Comparison of ENCODE assay signal across 10 mouse cellular contexts in the genomic region with DNA sequence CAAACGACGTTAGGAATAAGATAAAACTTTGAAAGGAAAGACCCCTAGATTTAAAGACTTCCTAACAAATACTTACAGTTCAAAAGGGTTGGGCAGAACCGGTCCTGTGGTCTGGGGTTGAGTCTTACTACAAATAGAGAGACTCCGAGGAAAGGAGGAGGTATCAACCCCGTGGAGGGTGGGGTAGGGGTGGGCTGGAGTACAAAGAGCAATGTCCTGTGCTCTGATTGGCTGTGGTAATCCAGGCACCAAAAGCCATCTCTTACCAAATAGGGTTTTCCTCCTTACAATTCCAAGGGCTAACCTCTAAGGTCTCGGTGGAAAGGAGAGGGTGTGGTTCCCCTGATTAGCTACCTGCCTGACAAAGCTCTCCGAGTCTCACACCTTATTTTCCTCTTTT. TPM values are rescaled to one million over a fixed set of nuclear protein-coding genes. Genes with fewer than 3 reads are reported as not detected.
DNase-seq lines count a peak whose midpoint lies in the region; ATAC-seq and TF ChIP-seq lines count a peak whose summit lies in the region.
"Had no signal": no experiment of that assay in that cellular context is flagged by ENCODE, and none has a peak within 500 bp of the region (broad histone marks: within the 10 kb centered on the region; RNA-seq: fewer than 3 reads in every experiment).

TSS of gene Plac8 (minus strand) at position 177 of the 400 bp plus-strand sequence.

- H3K36me3 ChIP-seq in kidney, embryonic 16.5 days (ENCODE audit: insufficient read depth, low read length) = no peaks in the 10 kb centered on the region
- H3K36me3 ChIP-seq in MEL (ENCODE audit: control insufficient read depth in 1 of 2, insufficient read depth in 2 of 2, low read length in 2 of 2) = peaks cover 0 to 22% of the 10 kb centered on the region in 2 experiments; a peak in 2 of 4 replicates
- H3K36me3 ChIP-seq in hindbrain, postnatal 0 days (ENCODE audit: insufficient read depth, low read length) = no peaks in the 10 kb centered on the region
- H3K36me3 ChIP-seq: hindbrain, embryonic 15.5 days had no signal

- H3K4me3 ChIP-seq in kidney, embryonic 16.5 days (ENCODE audit: low read length) = peak within 1 kb of the TSS; percentile 31
- no peak within 1 kb of the TSS; a peak in 1 of 4 replicates for H3K4me3 ChIP-seq in MEL (ENCODE audit: control insufficient read depth in 1 of 2, insufficient read depth in 1 of 2, low read depth in 2 of 2, low read length in 2 of 2)
- no peak within 1 kb of the TSS for H3K4me3 ChIP-seq in hindbrain, postnatal 0 days (ENCODE audit: low read length)
- H3K4me3 ChIP-seq: hindbrain, embryonic 15.5 days had no signal

- no peak for ATAC-seq in kidney, embryonic 16.5 days (ENCODE audit: low FRiP score, low TSS enrichment)
- peak; percentile 57 to 72 for ATAC-seq in hematopoietic stem cell, adult 5-6 weeks (replicated peaks in 1 of 2; ENCODE audit: insufficient read depth in 1 of 2, low FRiP score in 2 of 2, low TSS enrichment in 1 of 2, low read depth in 1 of 2, poor library complexity in 2 of 2, severe bottlenecking in 2 of 2)
- peak; percentile 66 for ATAC-seq in megakaryocyte progenitor cell, adult 5-6 weeks (replicated peaks; ENCODE audit: poor library complexity)
- ATAC-seq in hindbrain, postnatal 0 days = no peak

- H3K27ac ChIP-seq in kidney, embryonic 16.5 days (ENCODE audit: low read length) = peak within 1 kb of the TSS; percentile 73
- no peak within 1 kb of the TSS for H3K27ac ChIP-seq in MEL (ENCODE audit: control insufficient read depth, low read depth, low read length)
- H3K27ac ChIP-seq in hindbrain, postnatal 0 days = no peak within 1 kb of the TSS
- H3K27ac ChIP-seq: hindbrain, embryonic 15.5 days had no signal

- H3K4me2 ChIP-seq in kidney, embryonic 16.5 days (replicated peaks; ENCODE audit: low read depth, low read length) = peak within 1 kb of the TSS; percentile 48
- no peak within 1 kb of the TSS for H3K4me2 ChIP-seq in hindbrain, postnatal 0 days (ENCODE audit: low read depth, low read length)
- H3K4me2 ChIP-seq: hindbrain, embryonic 15.5 days had no signal

- 28% methylated on average over 7 of the region's 7 CpGs for WGBS in kidney, embryonic 16.5 days
- WGBS in hindbrain, postnatal 0 days = 44% methylated on average over 7 of the region's 7 CpGs

- H3K27me3 ChIP-seq in kidney, embryonic 16.5 days (ENCODE audit: insufficient read depth, low read length) = no peaks in the 10 kb centered on the region
- no peaks in the 10 kb centered on the region for H3K27me3 ChIP-seq in MEL (ENCODE audit: control insufficient read depth in 1 of 2, insufficient read depth in 2 of 2, low read length in 2 of 2)
- no peaks in the 10 kb centered on the region for H3K27me3 ChIP-seq in hindbrain, postnatal 0 days (ENCODE audit: insufficient read depth, low read length)
- H3K27me3 ChIP-seq: hindbrain, embryonic 15.5 days had no signal

- TF ChIP-seq EP300 in MEL (IDR thresholded peaks at IDR 0.05; ENCODE audit: low read depth in 1 of 2, low read length in 2 of 2) = no peak

- TF ChIP-seq POLR2A in MEL (IDR thresholded peaks at IDR 0.05; ENCODE audit: control insufficient read depth in 1 of 2, insufficient read depth in 1 of 2, low read depth in 1 of 2, low read length in 2 of 2, poor library complexity in 1 of 2) = no peak

- 0 out of 2 replicates have a peak within 1 kb of the TSS, but pooled peaks have one; percentile 13 for H3K9ac ChIP-seq in kidney, embryonic 16.5 days (replicated peaks; ENCODE audit: low read length)
- H3K9ac ChIP-seq in MEL (ENCODE audit: control insufficient read depth, low read depth, low read length, poor library complexity, severe bottlenecking) = peak within 1 kb of the TSS; percentile 69
- H3K9ac ChIP-seq in hindbrain, postnatal 0 days (replicated peaks; ENCODE audit: low read length) = no peak within 1 kb of the TSS
- H3K9ac ChIP-seq: hindbrain, embryonic 15.5 days had no signal

- no peak for TF ChIP-seq RAD21 in MEL (IDR thresholded peaks at IDR 0.05; ENCODE audit: low read depth, low read length)

- DNase-seq in kidney, adult 11 months = no peak
- DNase-seq in MEL (ENCODE audit: low read depth, low spot score) = no peak
- DNase-seq in hindbrain, postnatal 0 days (ENCODE audit: low spot score) = no peak
- DNase-seq in frontal cortex, adult 2 months (ENCODE audit: extremely low spot score in 1 of 2, low spot score in 1 of 2) = no peak
- DNase-seq in spleen, adult 12 weeks (ENCODE audit: low spot score) = no peak
- DNase-seq: cerebellum, adult 18-20 months had no signal

- no peak for TF ChIP-seq CTCF in MEL (IDR thresholded peaks at IDR 0.05 in 2 of 3, conservative IDR thresholded peaks at IDR 0.05 in 1 of 3; ENCODE audit: control insufficient read depth in 1 of 3, insufficient read depth in 1 of 3, low read depth in 2 of 3, low read length in 3 of 3, poor library complexity in 1 of 3, severe bottlenecking in 1 of 3)
- TF ChIP-seq CTCF in hindbrain, postnatal 0 days (IDR thresholded peaks at IDR 0.05; ENCODE audit: low read depth) = no peak

- H3K9me3 ChIP-seq in kidney, embryonic 16.5 days (ENCODE audit: low read length) = no peaks in the 10 kb centered on the region
- H3K9me3 ChIP-seq in MEL (replicated peaks; ENCODE audit: insufficient read depth, low read length) = no peaks in the 10 kb centered on the region
- no peaks in the 10 kb centered on the region for H3K9me3 ChIP-seq in hindbrain, postnatal 0 days (ENCODE audit: low read length)
- H3K9me3 ChIP-seq: hindbrain, embryonic 15.5 days had no signal

- H3K79me2 ChIP-seq in MEL (ENCODE audit: control insufficient read depth, insufficient read depth, low read length, poor library complexity) = no peaks in the 10 kb centered on the region

- H3K4me1 ChIP-seq in kidney, embryonic 16.5 days (ENCODE audit: insufficient read depth, low read length) = peaks cover 32% of the 10 kb centered on the region
- H3K4me1 ChIP-seq in MEL (ENCODE audit: control insufficient read depth in 1 of 2, insufficient read depth in 2 of 2, low read length in 2 of 2) = peaks cover 5 to 15% of the 10 kb centered on the region in 2 experiments
- no peaks in the 10 kb centered on the region for H3K4me1 ChIP-seq in hindbrain, postnatal 0 days (ENCODE audit: insufficient read depth, low read length)
- H3K4me1 ChIP-seq: hindbrain, embryonic 15.5 days had no signal

TF ChIP-seq in MEL, 35 proteins besides CTCF, POLR2A, EP300 and RAD21:
- TF ChIP-seq BHLHE40 (IDR thresholded peaks at IDR 0.05; ENCODE audit: borderline replicate concordance, low read depth, low read length) (no peak), SIN3A (IDR thresholded peaks at IDR 0.05; ENCODE audit: low read length) (no peak), HCFC1 (IDR thresholded peaks at IDR 0.05; ENCODE audit: low read depth, low read length) (no peak), NELFE (IDR thresholded peaks at IDR 0.05; ENCODE audit: low read depth, low read length) (no peak), GATA1 (IDR thresholded peaks at IDR 0.05; ENCODE audit: low read depth, low read length) (no peak), MYC (IDR thresholded peaks at IDR 0.05; ENCODE audit: low read depth, low read length) (no peak), ELF1 (IDR thresholded peaks at IDR 0.05; ENCODE audit: low read depth, low read length) (no peak), JUND (IDR thresholded peaks at IDR 0.05; ENCODE audit: low read depth, low read length) (no peak), POLR2AphosphoS2 (IDR thresholded peaks at IDR 0.05; ENCODE audit: low read length) (no peak), TAL1 (IDR thresholded peaks at IDR 0.05; ENCODE audit: low read length) (no peak), UBTF (IDR thresholded peaks at IDR 0.05; ENCODE audit: borderline replicate concordance, insufficient read depth, low read depth, low read length) (no peak), MYB (IDR thresholded peaks at IDR 0.05; ENCODE audit: low read depth, low read length) (no peak), TBP (IDR thresholded peaks at IDR 0.05; ENCODE audit: low read depth, low read length) (no peak), USF2 (IDR thresholded peaks at IDR 0.05; ENCODE audit: borderline replicate concordance in 1 of 2, insufficient read depth in 1 of 2, low read depth in 1 of 2, low read length in 2 of 2) (no peak)

RNA-seq across cellular contexts. Expression of gene Plac8, which starts in this region (rescaled TPM):
- 87.7 and 91.5 TPM in 2 replicates for polyA plus RNA-seq in kidney, embryonic 16.5 days (2015; fragmentation: Nextera tagmentation; extraction: Ambion mirVana)
- 4.9 and 7.1 TPM in 2 replicates for total RNA-seq in MEL (2012; rRNA removed)
- polyA plus RNA-seq in MEL (2012; ENCODE audit: insufficient read depth in 1 of 2, insufficient read length in 2 of 2, low read depth in 1 of 2, low replicate concordance in 2 of 2, missing spikeins in 1 of 2) = 10 to 100 TPM in 1 of 2 experiments, not detected in 1; 10.6 TPM
- 739 and 944 TPM in 2 replicates for total RNA-seq in hematopoietic stem cell, adult 5-6 weeks (2017)
- 4,454 and 4,759 TPM in 2 replicates for total RNA-seq in megakaryocyte progenitor cell, adult 5-6 weeks (2015)
- total RNA-seq in megakaryocyte progenitor cell, adult 5-6 weeks (2017) = 3,425 and 3,832 TPM in 2 replicates
- 1.3 and 3.9 TPM in 2 replicates for total RNA-seq in hindbrain, postnatal 0 days (2014; rRNA removed)
- polyA plus RNA-seq in hindbrain, postnatal 0 days (2015; fragmentation: Nextera tagmentation; extraction: Ambion mirVana) = 2.8 and 3.4 TPM in 2 replicates
- 6.7 and 12.0 TPM in 2 replicates for polyA plus RNA-seq in frontal cortex, adult 2 months (2012; rRNA removed)

Comparison
In these comparisons a context has a peak if more than half of its experiments do, and no peak if none do; other contexts are left out.
1. RNA of gene Plac8 (total RNA-seq): 3,425 to 4,759 TPM in megakaryocyte progenitor cell, adult 5-6 weeks and 739 to 944 TPM in hematopoietic stem cell, adult 5-6 weeks; 4.9 to 7.1 TPM in MEL and 1.3 to 3.9 TPM in hindbrain, postnatal 0 days; every median in the first group is over 10 times any median in the second.
2. ATAC-seq: peak in hematopoietic stem cell, adult 5-6 weeks (2 of 2) and megakaryocyte progenitor cell, adult 5-6 weeks (single experiment); none in kidney, embryonic 16.5 days (single experiment) and hindbrain, postnatal 0 days (single experiment).